Mouse (Mus musculus): ENCODE data around the gene Spag9.

GRCm38 (mm10) chr11:94169596-94169995 is 173.7 kb downstream of the Spag9 start:
- TF ChIP-seq CTCF (IDR thresholded peaks at IDR 0.05; ENCODE audit: low read depth, low read length) = no peak
- TF ChIP-seq POLR2A (IDR thresholded peaks at IDR 0.05; ENCODE audit: extremely low read depth, insufficient read depth, low read length) = no peak

All from liver, adult 2 months (tissue).